Mouse (Mus musculus) kidney, adult 2 months (tissue): ENCODE data around the gene Fras1. TPM values are rescaled to one million over a fixed set of nuclear protein-coding genes. Genes with fewer than 3 reads are reported as not detected.

Source experiments
- DNase-seq: peaks from one replicate; pipeline ENCODE4 v3.0.0; 2021
- H3K27ac ChIP-seq: fragments of 200-500 bp; 2 replicates; pipeline ENCODE4 v1.5.1; 2012; ENCODE audit warnings: low read depth, low read length, control low read depth, inconsistent platforms; ENCODE audit not compliant: insufficient read depth
- H3K27me3 ChIP-seq: fragments of 200-500 bp; replicated peaks from 2 replicates; pipeline ENCODE4 v1.6.1; 2012; ENCODE audit warnings: mild to moderate bottlenecking, moderate library complexity, low read length, inconsistent platforms; ENCODE audit not compliant: control insufficient read depth, insufficient read depth
- H3K36me3 ChIP-seq: fragments of 200-500 bp; 2 replicates; pipeline ENCODE4 v1.6.1; 2012; ENCODE audit warnings: mild to moderate bottlenecking, moderate library complexity, low read length, inconsistent platforms; ENCODE audit not compliant: control insufficient read depth, insufficient read depth
- H3K4me1 ChIP-seq: fragments of 200-500 bp; 2 replicates; pipeline ENCODE4 v1.6.1; 2011; ENCODE audit warnings: low read length; ENCODE audit not compliant: control insufficient read depth, insufficient read depth
- H3K4me3 ChIP-seq: fragments of 200-500 bp; 2 replicates; pipeline ENCODE4 v1.5.1; 2011; ENCODE audit warnings: mild to moderate bottlenecking, low read depth, low read length, control low read depth; ENCODE audit not compliant: insufficient read depth
- CTCF ChIP-seq: fragments of 200-500 bp; conservative IDR thresholded peaks from 2 replicates; pipeline ENCODE4 v1.5.1; 2011; ENCODE audit warnings: low read depth, mild to moderate bottlenecking, control low read depth, low read length, moderate library complexity, mixed read lengths; ENCODE audit not compliant: insufficient read depth, insufficient read length
- POLR2A ChIP-seq: fragments of 200-500 bp; IDR thresholded peaks from one replicate; pipeline ENCODE4 v1.6.1; 2011; ENCODE audit warnings: low read depth, low read length, control low read depth
- WGBS: fragments of 180-500 bp; shearing (Covaris S2); methylation state at CpG from one replicate; pipeline ENCODE4 v1.1.7; 2018; 5-methylcytosine and 5-hydroxymethylcytosine counted together
- polyA plus RNA-seq: library from polyadenylated mRNA; depleted of rRNA; stranded (reverse); fragments of >200 nt; gene quantifications from 2 replicates; pipeline ENCODE4 v1.2.3, GENCODE M21; 2012

Fras1 gene
- polyA plus RNA-seq, 1 experiment = 6.1 TPM

DNA sequence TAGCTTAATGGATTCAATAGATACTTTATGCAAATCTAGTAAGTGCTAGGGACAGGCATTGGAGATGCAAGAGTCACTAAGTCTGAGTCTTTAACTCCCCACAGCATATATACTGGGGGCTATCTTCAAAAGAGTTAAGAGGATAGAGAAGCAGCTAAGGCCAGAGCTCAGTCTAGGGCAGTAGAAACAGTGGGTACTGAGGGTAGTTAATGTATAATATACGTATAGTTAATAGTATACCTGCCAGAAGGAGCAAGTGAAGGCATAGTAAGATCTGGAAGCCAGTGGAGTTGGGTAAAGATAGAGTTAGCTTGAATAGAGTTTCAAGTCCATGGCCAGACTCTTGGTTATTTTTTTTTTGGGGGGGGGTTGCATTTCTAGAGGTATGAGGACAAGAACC, 128.6 kb downstream of the Fras1 start:
- no peak overlapping the region for H3K27ac ChIP-seq

DNA sequence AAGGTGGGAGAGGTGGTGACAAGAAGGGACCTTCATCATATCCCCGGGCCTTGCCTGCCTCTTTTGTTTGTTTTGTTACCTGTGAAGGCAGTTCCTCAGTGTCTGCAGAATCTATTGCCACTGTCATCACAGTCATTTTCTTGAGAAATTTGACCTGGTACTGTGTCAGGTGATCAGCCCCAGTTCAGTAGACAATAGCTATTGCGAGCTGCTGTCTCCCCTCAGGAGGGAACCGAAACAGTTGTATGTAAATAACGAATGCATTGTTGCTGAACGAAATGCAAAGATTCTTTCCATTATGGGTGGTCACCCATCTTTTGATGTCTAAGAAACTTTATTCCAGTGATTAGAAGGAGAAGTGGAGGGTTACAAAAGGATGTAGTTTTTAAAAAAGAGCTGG, 137.2 kb downstream of the Fras1 start:
- no peak overlapping the region for H3K4me3 ChIP-seq
- no peaks in the 10 kb centered on the region for H3K27me3 ChIP-seq
- no peaks in the 10 kb centered on the region for H3K36me3 ChIP-seq
- H3K27ac ChIP-seq = no peak overlapping the region
- H3K4me1 ChIP-seq = no peaks in the 10 kb centered on the region; the same call in 1 of the 2 replicates
- TF ChIP-seq POLR2A = no peak
- TF ChIP-seq CTCF = no peak
- DNase-seq = no peak
- WGBS = 82% methylated on average over 5 of the region's 5 CpGs

More for the DNA sequence above, 128.6 kb downstream of the Fras1 start:
- DNase-seq = no peak
- H3K4me1 ChIP-seq = peaks cover 12% of the 10 kb centered on the region; the same call in 1 of the 2 replicates
- no peak for TF ChIP-seq CTCF
- no peak for TF ChIP-seq POLR2A
- no peaks in the 10 kb centered on the region for H3K36me3 ChIP-seq
- 64% methylated on average over 1 of the region's 1 CpGs for WGBS
- no peaks in the 10 kb centered on the region for H3K27me3 ChIP-seq
- H3K4me3 ChIP-seq = no peak overlapping the region

DNA sequence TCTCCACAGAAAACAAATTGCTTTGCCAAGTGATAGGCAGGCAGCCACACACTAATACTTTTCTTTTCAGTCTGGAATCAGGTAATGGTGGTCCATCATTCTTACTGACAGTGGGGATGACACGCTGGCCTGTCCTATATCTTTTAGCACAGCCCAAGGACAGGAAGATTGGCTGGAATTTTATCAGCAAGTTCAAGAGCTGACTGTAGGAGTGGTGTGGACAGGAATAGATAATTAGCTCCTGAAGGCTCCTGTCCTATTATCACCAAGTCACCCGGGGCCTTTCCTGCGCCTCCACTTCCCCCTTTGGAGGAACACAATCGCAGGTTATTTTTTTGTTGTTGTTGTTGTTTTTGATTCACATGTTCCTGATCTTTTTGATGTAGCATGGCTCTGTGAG, 139.6 kb downstream of the Fras1 start:
- H3K4me3 ChIP-seq = no peak overlapping the region

DNA sequence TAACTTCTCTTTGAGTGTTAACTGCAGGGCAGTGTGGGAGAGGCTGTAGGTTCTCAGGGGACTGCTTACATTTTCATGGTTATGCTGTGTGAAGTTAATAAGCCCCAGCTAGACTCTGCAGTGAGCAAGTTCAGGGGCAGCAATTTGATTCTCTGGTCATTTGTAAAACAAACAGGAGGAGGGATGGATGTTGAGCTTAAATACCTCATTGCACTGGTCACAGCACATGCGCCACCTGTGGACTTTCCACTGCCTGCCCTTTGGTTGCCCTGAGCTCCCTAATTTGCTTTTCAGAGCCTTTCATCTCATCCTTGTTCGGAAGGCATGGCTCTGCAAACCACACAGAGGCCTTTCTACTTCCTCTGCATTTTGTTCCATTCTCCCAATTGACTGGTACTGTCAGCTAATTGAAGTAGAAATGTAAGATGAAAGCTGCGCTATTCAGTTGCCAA, 142.1 kb downstream of the Fras1 start:
- Histone ChIP-seq H3K27me3 (no peaks in the 10 kb centered on the region), H3K4me3 (no peak overlapping the region), H3K27ac (0 out of 2 replicates have a peak overlapping the region, but pooled peaks have one; percentile 6), H3K4me1 (peaks cover 3% of the 10 kb centered on the region), H3K36me3 (no peaks in the 10 kb centered on the region)
- DNase-seq = peak; percentile 20
- no peak for TF ChIP-seq POLR2A
- TF ChIP-seq CTCF = no peak
- 46% methylated on average over 3 of the region's 3 CpGs for WGBS

More for the DNA sequence above, 139.6 kb downstream of the Fras1 start:
- 85% methylated on average over 4 of the region's 4 CpGs for WGBS
- H3K4me1 ChIP-seq = no peaks in the 10 kb centered on the region
- DNase-seq = no peak
- no peaks in the 10 kb centered on the region for H3K36me3 ChIP-seq
- no peak overlapping the region for H3K27ac ChIP-seq
- TF ChIP-seq CTCF (no peak), POLR2A (no peak)
- no peaks in the 10 kb centered on the region for H3K27me3 ChIP-seq

DNA sequence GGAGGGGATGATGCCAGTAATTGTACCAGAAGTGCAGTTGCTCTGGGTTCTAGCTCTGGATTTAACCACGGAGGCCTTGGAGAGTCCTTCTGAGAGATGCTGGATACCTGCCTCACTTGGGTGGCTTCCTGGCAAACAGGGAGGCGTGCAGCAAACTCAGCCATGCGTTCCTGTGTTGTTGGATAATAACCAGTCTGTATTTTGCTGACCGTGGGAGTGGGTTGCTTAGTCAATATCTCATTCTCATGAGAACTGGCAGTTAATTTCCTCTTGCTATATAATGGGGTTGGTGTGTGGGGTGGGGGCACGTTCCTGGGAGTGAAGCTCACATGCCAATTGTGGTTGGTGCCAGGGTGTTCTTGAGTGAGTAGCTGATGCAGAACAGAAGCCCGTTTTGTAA, 142.6 kb downstream of the Fras1 start:
- Histone ChIP-seq H3K4me3 (no peak overlapping the region), H3K27me3 (no peaks in the 10 kb centered on the region), H3K4me1 (peaks cover 5% of the 10 kb centered on the region), H3K27ac (0 out of 2 replicates have a peak overlapping the region, but pooled peaks have one; percentile 6), H3K36me3 (no peaks in the 10 kb centered on the region)
- TF ChIP-seq POLR2A (no peak), CTCF (no peak)
- 36% methylated on average over 6 of the region's 6 CpGs for WGBS
- peak; percentile 50 for DNase-seq

DNA sequence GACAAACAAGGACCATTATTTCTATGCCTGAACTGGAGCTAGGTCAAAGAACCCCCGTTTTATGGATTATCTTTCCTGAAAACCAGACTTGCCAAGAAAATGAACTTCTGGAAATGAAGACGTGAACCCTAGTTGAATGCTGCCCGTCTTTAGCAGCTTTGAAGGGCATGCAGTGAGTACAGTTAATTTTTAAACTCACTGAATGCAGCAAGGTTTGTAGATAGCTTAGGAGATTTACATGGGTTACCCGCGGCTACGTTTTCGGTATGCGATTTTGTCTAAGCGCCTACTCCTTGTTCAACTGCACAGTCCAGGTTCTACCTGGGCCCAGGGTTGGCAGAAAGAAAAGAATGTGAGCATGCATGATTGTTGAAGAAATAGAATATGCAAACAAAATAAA, 147.8 kb downstream of the Fras1 start:
- H3K4me1 ChIP-seq = peaks cover 10% of the 10 kb centered on the region
- no peak overlapping the region for H3K4me3 ChIP-seq
- DNase-seq = peak; percentile 81
- no peaks in the 10 kb centered on the region for H3K36me3 ChIP-seq
- no peak for TF ChIP-seq POLR2A
- no peak for TF ChIP-seq CTCF
- no peaks in the 10 kb centered on the region for H3K27me3 ChIP-seq
- WGBS = 37% methylated on average over 9 of the region's 9 CpGs
- H3K27ac ChIP-seq = peak overlapping the region; percentile 92

DNA sequence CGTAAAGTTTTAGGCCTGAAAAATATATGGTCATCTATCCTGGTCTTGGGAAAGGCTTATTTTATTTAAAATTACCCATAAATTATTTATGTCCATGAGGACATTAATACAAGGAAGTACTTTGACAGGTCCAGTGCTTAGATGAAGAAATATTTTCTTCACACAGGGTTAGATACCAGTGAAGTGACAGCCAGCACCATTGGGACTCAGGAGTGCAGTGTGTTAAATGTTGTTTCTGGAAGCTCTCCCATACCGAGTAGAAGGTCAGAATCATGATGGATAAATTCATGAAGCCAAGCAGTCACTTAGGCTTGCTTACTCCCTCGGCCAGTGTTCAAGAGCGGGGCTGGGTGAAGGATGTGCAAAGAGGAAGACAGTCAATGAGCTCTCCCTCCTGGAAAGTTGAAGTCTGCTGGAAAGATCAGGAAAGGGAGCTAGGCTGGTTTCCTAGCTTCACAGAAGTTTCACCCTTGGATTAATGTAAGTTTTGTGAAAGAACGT, 149.2 kb downstream of the Fras1 start:
- 58% methylated on average over 5 of the region's 5 CpGs for WGBS
- DNase-seq = peak; percentile 17
- Histone ChIP-seq H3K4me1 (peaks cover 10% of the 10 kb centered on the region), H3K27ac (peak overlapping the region; percentile 32; the same call in 1 of the 2 replicates), H3K27me3 (no peaks in the 10 kb centered on the region), H3K4me3 (no peak overlapping the region), H3K36me3 (no peaks in the 10 kb centered on the region)
- TF ChIP-seq POLR2A (no peak), CTCF (no peak)

DNA sequence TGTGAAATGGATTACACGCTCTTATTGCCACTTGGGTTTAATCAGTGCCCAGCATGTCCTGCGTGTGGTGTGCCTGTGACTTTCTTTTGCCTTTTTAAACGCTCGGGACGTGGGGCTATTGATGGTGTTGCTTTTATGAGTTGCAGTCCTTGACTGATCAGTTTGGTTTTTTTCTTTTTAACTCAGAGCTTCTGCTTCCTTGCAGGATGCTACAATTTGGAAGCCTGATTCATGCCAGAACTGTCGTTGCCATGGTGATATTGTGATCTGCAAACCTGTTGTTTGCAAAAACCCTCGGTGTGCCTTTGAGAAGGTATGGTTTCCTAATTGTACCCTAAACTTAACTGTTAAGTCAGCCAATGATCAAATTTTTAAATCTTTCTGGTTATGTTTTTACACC, 154.5 kb downstream of the Fras1 start:
- H3K4me3 ChIP-seq = no peak overlapping the region
- H3K27ac ChIP-seq = no peak overlapping the region
- H3K36me3 ChIP-seq = no peaks in the 10 kb centered on the region
- peaks cover 2% of the 10 kb centered on the region; the same call in 1 of the 2 replicates for H3K4me1 ChIP-seq
- DNase-seq = no peak
- TF ChIP-seq CTCF = no peak
- no peak for TF ChIP-seq POLR2A
- no peaks in the 10 kb centered on the region for H3K27me3 ChIP-seq
- WGBS = 83% methylated on average over 7 of the region's 7 CpGs
